Comparison of ENCODE assay signal across 8 mouse cellular contexts in genomic region chr6:125192841-125193240, GRCm38 (mm10). TPM values are rescaled to one million over a fixed set of nuclear protein-coding genes. Genes with fewer than 3 reads are reported as not detected.
DNase-seq lines count a peak whose midpoint lies in the region; ATAC-seq and TF ChIP-seq lines count a peak whose summit lies in the region.

No protein-coding gene starts in this region.

- no peaks in the 10 kb centered on the region for H3K27me3 ChIP-seq in CH12.LX (replicated peaks)
- no peaks in the 10 kb centered on the region for H3K27me3 ChIP-seq in forebrain, embryonic 14.5 days (replicated peaks; ENCODE audit: control insufficient read depth, insufficient read depth, low read length)
- no peaks in the 10 kb centered on the region for H3K27me3 ChIP-seq in liver, embryonic 13.5 days

- H3K27ac ChIP-seq in CH12.LX (ENCODE audit: insufficient read depth, low read depth), result peak overlapping the region; percentile 28; the same call in 1 of the 2 replicates
- 0 out of 2 replicates have a peak overlapping the region, but pooled peaks have one; percentile 99 for H3K27ac ChIP-seq in forebrain, embryonic 14.5 days (ENCODE audit: low read depth, low read length)
- peak overlapping the region; percentile 100 for H3K27ac ChIP-seq in liver, embryonic 13.5 days

- peak overlapping the region; percentile 93 for H3K9ac ChIP-seq in CH12.LX (ENCODE audit: insufficient read depth, low read depth)
- peak overlapping the region; percentile 81 for H3K9ac ChIP-seq in forebrain, embryonic 14.5 days (ENCODE audit: low read length)
- peak overlapping the region; percentile 92 for H3K9ac ChIP-seq in liver, embryonic 13.5 days

- WGBS in forebrain, embryonic 14.5 days, result 43% methylated on average over 5 of the region's 5 CpGs
- 13% methylated on average over 5 of the region's 5 CpGs for WGBS in liver, embryonic 13.5 days (ENCODE audit: insufficient replicate concordance)

- TF ChIP-seq RAD21 in CH12.LX (IDR thresholded peaks at IDR 0.05; ENCODE audit: low read depth, low read length), result no peak

- DNase-seq in heart, adult 11 months, result peak; percentile 79
- DNase-seq in heart, adult 18-20 months, result no peak
- DNase-seq in CH12.LX (ENCODE audit: extremely low read depth), result peak; percentile 6
- DNase-seq in forebrain, embryonic 14.5 days (ENCODE audit: low spot score), result no peak
- no peak for DNase-seq in liver, embryonic 13.5 days
- DNase-seq in B cell, adult 2 months, result no peak
- DNase-seq in retina, postnatal 1 day, result no peak

- H3K9me3 ChIP-seq in CH12.LX (replicated peaks; ENCODE audit: low read length), result no peaks in the 10 kb centered on the region
- H3K9me3 ChIP-seq in forebrain, embryonic 14.5 days (replicated peaks; ENCODE audit: control insufficient read depth, low read length), result no peaks in the 10 kb centered on the region
- H3K9me3 ChIP-seq in liver, embryonic 13.5 days (replicated peaks), result no peaks in the 10 kb centered on the region

- dilution Hi-C loops in CH12.LX (cut with MboI; ENCODE audit: extremely low pct_ligation_motif_present, extremely low pct_unique_long_range_greater_than_20kb, low sequenced_read_pairs), result no loop called here

- in situ Hi-C loops in CH12.LX (cut with MboI; ENCODE audit: low pct_ligation_motif_present, low pct_unique_long_range_greater_than_20kb, low sequenced_read_pairs), result no loop called here

- peak overlapping the region; percentile 96 for H3K4me2 ChIP-seq in CH12.LX (ENCODE audit: insufficient read depth, low read depth, poor library complexity, severe bottlenecking)
- peak overlapping the region; percentile 84 for H3K4me2 ChIP-seq in forebrain, embryonic 14.5 days (ENCODE audit: low read length)
- H3K4me2 ChIP-seq in liver, embryonic 13.5 days, result peak overlapping the region; percentile 75

- peaks cover 17 to 40% of the 10 kb centered on the region in 2 experiments for H3K36me3 ChIP-seq in CH12.LX (replicated peaks in 1 of 2; ENCODE audit: control insufficient read depth in 1 of 2, insufficient read depth in 1 of 2, low read length in 1 of 2)
- peaks cover 34% of the 10 kb centered on the region for H3K36me3 ChIP-seq in forebrain, embryonic 14.5 days (ENCODE audit: control insufficient read depth, insufficient read depth, low read length)
- H3K36me3 ChIP-seq in liver, embryonic 13.5 days, result peaks cover 45% of the 10 kb centered on the region

- TF ChIP-seq EP300 in CH12.LX (IDR thresholded peaks at IDR 0.05; ENCODE audit: low read length), result no peak

- no peak for TF ChIP-seq POLR2A in CH12.LX (IDR thresholded peaks at IDR 0.05; ENCODE audit: low read depth, low read length)

- peaks cover 37% of the 10 kb centered on the region for H3K79me2 ChIP-seq in CH12.LX (replicated peaks; ENCODE audit: control insufficient read depth, extremely low read depth, insufficient read depth, poor library complexity, severe bottlenecking)

- ATAC-seq in forebrain, embryonic 14.5 days, result no peak
- no peak for ATAC-seq in liver, embryonic 13.5 days (ENCODE audit: low read depth)
- ATAC-seq in erythroid progenitor cell, adult 5-6 weeks (replicated peaks; ENCODE audit: low FRiP score, poor library complexity, severe bottlenecking), result no peak

- peak overlapping the region; percentile 87 to 95 (median 95) for H3K4me3 ChIP-seq in CH12.LX (replicated peaks in 1 of 3; ENCODE audit: low read depth in 2 of 3, low read length in 2 of 3, poor library complexity in 1 of 3)
- H3K4me3 ChIP-seq in forebrain, embryonic 14.5 days (ENCODE audit: low read depth, low read length), result peak overlapping the region; percentile 51
- H3K4me3 ChIP-seq in liver, embryonic 13.5 days (replicated peaks), result peak overlapping the region; percentile 83

- H3K4me1 ChIP-seq in CH12.LX (ENCODE audit: control insufficient read depth in 1 of 2, insufficient read depth in 2 of 2), result peaks cover 0 to 21% of the 10 kb centered on the region in 2 experiments; a peak in 2 of 4 replicates
- peaks cover 7% of the 10 kb centered on the region for H3K4me1 ChIP-seq in forebrain, embryonic 14.5 days (ENCODE audit: control insufficient read depth, insufficient read depth, low read length)
- peaks cover 39% of the 10 kb centered on the region for H3K4me1 ChIP-seq in liver, embryonic 13.5 days (replicated peaks)

- TF ChIP-seq CTCF in CH12.LX (conservative IDR thresholded peaks at IDR 0.05 in 1 of 2, IDR thresholded peaks at IDR 0.05 in 1 of 2; ENCODE audit: low read depth in 2 of 2, low read length in 2 of 2), result no peak

TF ChIP-seq in CH12.LX, 34 proteins besides CTCF, POLR2A, EP300 and RAD21:
- TF ChIP-seq E2F4 (IDR thresholded peaks at IDR 0.05; ENCODE audit: insufficient replicate concordance, low read depth, low read length) (no peak), USF1 (IDR thresholded peaks at IDR 0.05; ENCODE audit: low read depth, low read length) (no peak), MAZ (IDR thresholded peaks at IDR 0.05; ENCODE audit: low read depth, low read length) (no peak)

RNA-seq across cellular contexts. Expression of gene Mrpl51, which starts 1.2 kb away (rescaled TPM):
- 100 to 1,000 TPM; 316 to 366 TPM for total RNA-seq in heart, adult 18-20 months (2021)
- total RNA-seq in CH12.LX (2012; rRNA removed) (120 and 153 TPM in 2 replicates), CH12.LX (2014; rRNA removed) (152 and 184 TPM in 2 replicates)
- polyA plus RNA-seq in CH12.LX (2012; ENCODE audit: insufficient read length, low read depth), result 161 and 171 TPM in 2 replicates
- polyA plus RNA-seq in forebrain, embryonic 14.5 days (2014; fragmentation: Nextera tagmentation; extraction: Ambion mirVana), result 160 and 179 TPM in 2 replicates
- 217 and 225 TPM in 2 replicates for polyA plus RNA-seq in liver, embryonic 13.5 days (2015; fragmentation: Nextera tagmentation; extraction: Ambion mirVana)
- total RNA-seq in erythroid progenitor cell, adult 5-6 weeks (2015; ENCODE audit: low replicate concordance), result 63.3 and 85.8 TPM in 2 replicates
- total RNA-seq in erythroid progenitor cell, adult 5-6 weeks (2017; ENCODE audit: low replicate concordance), result 64.1 and 65.3 TPM in 2 replicates

RNA-seq across cellular contexts. Expression of gene Ncapd2, which starts 1.3 kb away (rescaled TPM):
- 10 to 100 TPM; 12.2 to 15.6 TPM for total RNA-seq in heart, adult 18-20 months (2021)
- total RNA-seq in CH12.LX (2012; rRNA removed) (140 and 147 TPM in 2 replicates), CH12.LX (2014; rRNA removed) (78.3 and 79.6 TPM in 2 replicates)
- 263 and 301 TPM in 2 replicates for polyA plus RNA-seq in CH12.LX (2012; ENCODE audit: insufficient read length, low read depth)
- 64.4 and 67.6 TPM in 2 replicates for polyA plus RNA-seq in forebrain, embryonic 14.5 days (2014; fragmentation: Nextera tagmentation; extraction: Ambion mirVana)
- polyA plus RNA-seq in liver, embryonic 13.5 days (2015; fragmentation: Nextera tagmentation; extraction: Ambion mirVana), result 94.5 and 101 TPM in 2 replicates
- 953 and 1,019 TPM in 2 replicates for total RNA-seq in erythroid progenitor cell, adult 5-6 weeks (2015; ENCODE audit: low replicate concordance)
- 924 and 1,011 TPM in 2 replicates for total RNA-seq in erythroid progenitor cell, adult 5-6 weeks (2017; ENCODE audit: low replicate concordance)

RNA-seq across cellular contexts. Expression of gene Vamp1, which starts 22.5 kb away (rescaled TPM):
- total RNA-seq in heart, adult 18-20 months (2021), result 1 to 10 TPM; 5.0 to 7.8 TPM
- total RNA-seq in CH12.LX (2012; rRNA removed) (2.3 and 3.1 TPM in 2 replicates), CH12.LX (2014; rRNA removed) (1.9 and 2.4 TPM in 2 replicates)
- polyA plus RNA-seq in CH12.LX (2012; ENCODE audit: insufficient read length, low read depth), result 3.7 and 4.6 TPM in 2 replicates
- polyA plus RNA-seq in forebrain, embryonic 14.5 days (2014; fragmentation: Nextera tagmentation; extraction: Ambion mirVana), result 1.7 and 2.7 TPM in 2 replicates
- polyA plus RNA-seq in liver, embryonic 13.5 days (2015; fragmentation: Nextera tagmentation; extraction: Ambion mirVana), result 1.6 and 2.1 TPM in 2 replicates
- 4.7 and 6.7 TPM in 2 replicates for total RNA-seq in erythroid progenitor cell, adult 5-6 weeks (2015; ENCODE audit: low replicate concordance)
- total RNA-seq in erythroid progenitor cell, adult 5-6 weeks (2017; ENCODE audit: low replicate concordance), result 2.0 and 10.0 TPM in 2 replicates

RNA-seq across cellular contexts. Expression of gene Gapdh, which starts 26.6 kb away (rescaled TPM):
- 1,000 to 10,000 TPM; 4,422 to 5,568 TPM for total RNA-seq in heart, adult 18-20 months (2021)
- total RNA-seq in CH12.LX (2012; rRNA removed), result 2,085 and 2,925 TPM in 2 replicates
- 1,576 and 2,268 TPM in 2 replicates for total RNA-seq in CH12.LX (2014; rRNA removed)
- 2,269 and 2,654 TPM in 2 replicates for polyA plus RNA-seq in CH12.LX (2012; ENCODE audit: insufficient read length, low read depth)
- polyA plus RNA-seq in forebrain, embryonic 14.5 days (2014; fragmentation: Nextera tagmentation; extraction: Ambion mirVana), result 1,676 and 1,964 TPM in 2 replicates
- 1,179 and 1,220 TPM in 2 replicates for polyA plus RNA-seq in liver, embryonic 13.5 days (2015; fragmentation: Nextera tagmentation; extraction: Ambion mirVana)
- 683 and 752 TPM in 2 replicates for total RNA-seq in erythroid progenitor cell, adult 5-6 weeks (2015; ENCODE audit: low replicate concordance)
- total RNA-seq in erythroid progenitor cell, adult 5-6 weeks (2017; ENCODE audit: low replicate concordance), result 153 and 228 TPM in 2 replicates

RNA-seq across cellular contexts. Expression of gene Tapbpl, which starts 38.8 kb away (rescaled TPM):
- 1 to 10 TPM; 5.7 to 6.1 TPM for total RNA-seq in heart, adult 18-20 months (2021)
- total RNA-seq in CH12.LX (2012; rRNA removed), result 16.9 and 17.7 TPM in 2 replicates
- 13.7 and 16.7 TPM in 2 replicates for total RNA-seq in CH12.LX (2014; rRNA removed)
- polyA plus RNA-seq in CH12.LX (2012; ENCODE audit: insufficient read length, low read depth), result 19.4 and 20.9 TPM in 2 replicates
- polyA plus RNA-seq in forebrain, embryonic 14.5 days (2014; fragmentation: Nextera tagmentation; extraction: Ambion mirVana), result 1.8 and 2.6 TPM in 2 replicates
- polyA plus RNA-seq in liver, embryonic 13.5 days (2015; fragmentation: Nextera tagmentation; extraction: Ambion mirVana), result 5.2 TPM in 2 replicates
- total RNA-seq in erythroid progenitor cell, adult 5-6 weeks (2015; ENCODE audit: low replicate concordance), result 0.84 and 1.8 TPM in 2 replicates
- 6.7 and 6.8 TPM in 2 replicates for total RNA-seq in erythroid progenitor cell, adult 5-6 weeks (2017; ENCODE audit: low replicate concordance)

Comparison
In these comparisons a context has a peak if more than half of its experiments do, and no peak if none do; other contexts are left out.
1. DNase-seq: peak in heart, adult 11 months (single experiment) and CH12.LX (single experiment); none in heart, adult 18-20 months (0 of 2), forebrain, embryonic 14.5 days (single experiment), liver, embryonic 13.5 days (single experiment), B cell, adult 2 months (0 of 2) and retina, postnatal 1 day (single experiment).
2. H3K27ac ChIP-seq: peak in every context shown above with its lines; median percentile 100 in liver, embryonic 13.5 days; 99 in forebrain, embryonic 14.5 days; 28 in CH12.LX.
3. RNA of gene Ncapd2, which starts 1.3 kb away (total RNA-seq): 924 to 1,019 TPM in erythroid progenitor cell, adult 5-6 weeks; 78.3 to 147 TPM in CH12.LX and 12.2 to 15.6 TPM in heart, adult 18-20 months; every median in the first group is over 4 times any median in the second.
4. Peak in every context shown above with its lines, with median percentiles within 50 percentile points of each other: H3K4me2 ChIP-seq, H3K4me3 ChIP-seq and H3K9ac ChIP-seq.